Mouse (Mus musculus) heart, postnatal 0 days (tissue): ENCODE measurements around the gene Cd300lf.

ENCODE experiments used
- CTCF ChIP-seq: IDR thresholded peaks from 2 replicates; pipeline ENCODE4 v1.5.1; 2016; ENCODE audit warnings: antibody characterized with exemption, control low read depth, low read depth
- EP300 ChIP-seq: IDR thresholded peaks from 2 replicates; pipeline ENCODE4 v1.6.1; 2016; ENCODE audit warnings: antibody characterized with exemption, low read depth

DNA sequence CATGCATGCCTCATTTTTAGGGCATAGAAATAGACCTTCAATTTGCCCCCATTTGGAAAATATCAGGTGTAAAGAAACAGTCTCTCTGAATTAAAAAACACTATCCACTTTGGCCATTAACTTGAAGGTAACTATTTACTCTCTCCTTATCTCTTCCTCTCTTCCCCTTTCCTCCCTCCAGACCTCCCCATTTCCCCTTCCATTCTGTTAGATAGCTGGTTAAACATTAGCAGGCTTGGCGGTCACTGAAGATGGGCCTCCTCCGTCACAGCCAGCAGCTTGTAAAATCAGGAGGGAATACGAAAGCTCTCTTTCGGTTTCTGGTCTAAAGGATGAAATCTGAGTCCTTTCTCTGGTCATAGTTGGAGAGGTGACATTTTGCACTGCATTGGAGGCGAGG lies 57.9 kb downstream of the Cd300lf start:
- TF ChIP-seq CTCF, result no peak
- no peak for TF ChIP-seq EP300
